Mouse (Mus musculus) left cerebral cortex, postnatal 36 days (tissue): ENCODE results near the gene Gstt1. TPM values are rescaled to one million over a fixed set of nuclear protein-coding genes. Genes with fewer than 3 reads are reported as not detected.
"Not testable (repeated sequence)": the region's sequence is repeated elsewhere in the genome, so short reads cannot be mapped to it uniquely, and the experiment has no call there.

Experiments
- DNase-seq, 2 experiments: peaks; one replicate each; pipeline ENCODE4 v3.0.0; 2021 to 2022; ENCODE audit warnings: low spot score in 2 of 2, mixed read lengths in 1 of 2
- intact Hi-C: fragments of 180-260 bp; cut with DNase I; formaldehyde crosslinking; loops from one replicate; pipeline ENCODE4 v1.15.1; 2025
- total RNA-seq, 2 experiments: library from RNA; stranded (reverse); gene quantifications; 2 replicates each; pipeline ENCODE4 v1.2.3; 2021

Gene Gstt1
- total RNA-seq = 10 to 100 TPM in 1 of 2 experiments, 1 to 10 TPM in 1; 6.2 to 11.4 TPM

- peak; percentile 17 to 24 for DNase-seq
- intact Hi-C loops = no loop called here
Observed at GRCm38 (mm10) chr10:75798176-75798696, at the start of gene Gstt1. Gene Gstt1 (minus strand): TSS chr10:75798584.

DNA sequence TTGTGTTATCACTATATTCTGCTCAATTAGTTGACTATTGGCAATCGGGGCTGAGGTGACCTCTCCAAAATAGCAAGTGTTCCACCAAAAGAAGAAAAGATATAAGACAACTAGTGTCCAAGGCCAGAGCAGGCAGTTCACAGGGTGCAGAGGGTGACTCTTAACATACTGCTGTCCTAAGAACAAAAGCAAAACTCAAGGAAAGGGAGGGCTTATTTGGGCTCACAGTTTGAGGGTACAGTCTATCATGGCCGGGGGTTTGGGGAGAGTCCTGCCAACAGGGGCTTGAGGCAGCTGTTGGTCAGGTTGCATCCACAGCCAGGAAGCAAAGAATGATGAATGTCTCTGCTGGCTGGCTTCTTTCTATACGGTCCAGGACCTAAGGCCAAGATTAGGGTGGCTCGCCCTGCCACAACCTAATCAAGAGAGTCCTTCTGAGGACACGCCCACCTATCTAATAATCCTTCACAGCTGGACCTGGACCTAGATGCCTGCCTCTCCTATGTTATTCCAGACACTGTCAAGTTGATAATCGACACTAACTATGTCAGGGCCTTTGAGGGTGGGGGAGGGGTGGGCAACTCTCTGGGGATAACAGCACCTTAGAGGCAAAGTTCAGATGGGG, 47.0 kb upstream of the Gstt1 start:
- intact Hi-C loops = no loop called here
- DNase-seq = no peak

- DNase-seq = no peak
- intact Hi-C loops = no loop called here
Observed at GRCm38 (mm10) chr10:75844800-75845199, 46.4 kb upstream of the Gstt1 start.

DNA sequence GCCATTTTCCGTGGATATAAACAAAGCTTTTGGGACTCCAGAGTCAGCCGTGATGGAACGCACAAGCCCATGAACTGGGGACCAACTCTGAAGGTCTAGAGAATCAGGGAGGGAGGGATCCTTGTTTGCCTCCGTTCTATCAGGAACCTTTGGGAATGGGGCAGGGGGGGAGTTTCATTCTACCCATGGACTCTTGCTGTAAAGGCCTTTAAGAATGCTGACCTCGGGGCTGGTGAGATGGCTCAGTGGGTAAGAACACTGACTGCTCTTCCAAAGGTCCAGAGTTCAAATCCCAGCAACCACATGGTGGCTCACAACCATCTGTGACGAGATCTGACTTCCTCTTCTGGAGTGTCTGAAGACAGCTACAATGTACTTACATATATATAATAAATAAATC, 45.5 kb upstream of the Gstt1 start:
- DNase-seq, intact Hi-C loops: not testable (repeated sequence)

DNA sequence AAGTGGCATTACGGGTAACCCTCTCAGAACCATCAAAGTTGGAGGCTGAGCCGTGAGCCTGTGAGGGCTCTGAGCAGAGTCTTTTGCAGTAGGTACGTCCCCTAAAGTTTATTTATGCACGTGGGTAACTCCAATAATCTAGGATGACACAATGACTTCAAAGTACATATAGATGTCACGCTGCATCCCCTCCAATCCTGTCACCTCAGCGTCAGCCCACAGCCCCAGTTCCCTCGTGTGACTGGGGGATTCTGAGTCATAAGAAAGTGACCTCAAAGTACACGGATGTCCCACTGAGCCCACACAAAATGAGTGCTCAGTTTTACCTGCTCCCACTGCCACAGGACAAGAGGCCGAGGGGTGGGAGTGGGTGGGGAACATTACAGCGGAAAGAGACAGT, 40.7 kb upstream of the Gstt1 start:
- no peak for DNase-seq
- intact Hi-C loops = no loop called here

DNA sequence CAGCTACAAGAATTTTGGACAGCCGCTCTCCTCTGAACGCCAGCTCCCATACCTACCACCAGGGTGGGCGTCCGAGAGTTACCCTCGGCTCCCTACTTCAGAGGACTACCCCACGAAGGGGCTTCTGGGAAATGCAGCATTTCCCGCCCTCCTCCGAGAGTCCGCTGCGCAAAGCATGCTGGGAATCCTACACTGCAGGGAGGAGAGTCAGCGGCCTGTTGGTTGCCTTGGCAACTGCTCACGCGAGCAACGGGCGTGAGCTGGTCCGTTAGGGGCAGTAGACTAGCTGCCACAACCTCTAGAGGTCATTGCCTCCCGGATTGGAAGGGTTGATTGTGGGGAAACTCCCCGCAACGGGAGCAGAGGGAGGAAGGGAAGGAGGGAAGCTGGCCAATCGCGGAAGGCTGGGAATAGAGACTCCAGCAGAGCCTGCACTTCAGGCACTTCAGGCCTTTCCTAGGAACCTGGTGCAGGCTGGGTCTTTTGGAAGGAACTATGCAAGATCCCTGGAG, 38.9 kb upstream of the Gstt1 start, which contains the start of gene Gstt2:
Gene Gstt2, minus strand, starts transcription at position 177 of the 512 bp plus-strand sequence.
- intact Hi-C loops = loop anchor here (2.0 kb wide), 1 partner anchor 73 kb away; the partner anchor contains the start of gene Cabin1
- peak; percentile 93 to 94 for DNase-seq

- intact Hi-C loops = loop anchor here (2.0 kb wide), 1 partner anchor 71 kb away; the partner anchor contains the start of gene Cabin1
- DNase-seq = no peak
Observed at GRCm38 (mm10) chr10:75835761-75836531, 37.6 kb upstream of the Gstt1 start.

DNA sequence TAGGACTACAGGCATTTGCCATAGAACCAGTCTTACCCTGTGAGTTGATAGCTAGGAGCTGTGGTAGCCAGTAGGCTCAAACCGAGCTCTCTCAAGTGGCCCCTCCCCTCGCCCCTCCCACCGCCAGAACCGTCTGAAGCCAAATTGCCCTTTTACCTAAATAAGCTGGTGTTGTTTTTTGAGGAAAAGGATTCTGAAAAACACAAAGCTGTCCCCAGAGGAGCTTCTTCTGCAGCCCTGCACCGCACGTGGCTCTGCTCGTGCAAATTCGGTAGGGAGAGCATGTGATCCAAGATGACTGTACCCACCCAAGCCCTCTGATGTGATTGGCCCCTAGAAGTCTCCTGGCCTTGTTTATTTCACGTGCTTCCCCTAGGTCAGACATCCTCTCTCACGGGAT, 36.9 kb upstream of the Gstt1 start:
- peak; percentile 23 to 37 for DNase-seq
- intact Hi-C loops = no loop called here

DNA sequence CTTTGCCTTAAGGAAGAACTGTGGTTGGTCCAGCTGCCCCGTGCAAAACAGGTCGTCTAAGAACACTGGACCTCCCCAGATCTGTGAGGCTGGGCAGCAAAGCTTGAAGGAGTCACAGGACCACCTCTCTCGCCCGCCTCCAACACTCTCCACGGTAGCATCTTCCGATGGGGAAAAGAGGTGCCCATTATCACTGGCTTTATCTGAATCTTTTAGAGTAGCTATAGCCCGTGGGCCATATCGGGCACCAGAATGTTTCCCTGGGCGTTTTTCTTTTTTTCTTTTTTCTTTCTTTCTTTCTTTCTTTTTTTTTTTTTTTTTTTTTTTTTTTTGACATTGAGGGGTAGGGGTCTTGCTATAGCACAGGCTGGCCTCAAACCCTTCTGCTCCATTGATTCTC, 36.3 kb upstream of the Gstt1 start:
- no peak for DNase-seq
- intact Hi-C loops = loop anchor here (5.0 kb wide), 1 partner anchor 92 kb away; no protein-coding TSS in a partner anchor

- peak in 1 of 2 experiments; percentile 30 for DNase-seq
- intact Hi-C loops = loop anchor here (5.0 kb wide), 1 partner anchor 92 kb away; no protein-coding TSS in a partner anchor
Observed at GRCm38 (mm10) chr10:75834250-75834649, 35.9 kb upstream of the Gstt1 start.

DNA sequence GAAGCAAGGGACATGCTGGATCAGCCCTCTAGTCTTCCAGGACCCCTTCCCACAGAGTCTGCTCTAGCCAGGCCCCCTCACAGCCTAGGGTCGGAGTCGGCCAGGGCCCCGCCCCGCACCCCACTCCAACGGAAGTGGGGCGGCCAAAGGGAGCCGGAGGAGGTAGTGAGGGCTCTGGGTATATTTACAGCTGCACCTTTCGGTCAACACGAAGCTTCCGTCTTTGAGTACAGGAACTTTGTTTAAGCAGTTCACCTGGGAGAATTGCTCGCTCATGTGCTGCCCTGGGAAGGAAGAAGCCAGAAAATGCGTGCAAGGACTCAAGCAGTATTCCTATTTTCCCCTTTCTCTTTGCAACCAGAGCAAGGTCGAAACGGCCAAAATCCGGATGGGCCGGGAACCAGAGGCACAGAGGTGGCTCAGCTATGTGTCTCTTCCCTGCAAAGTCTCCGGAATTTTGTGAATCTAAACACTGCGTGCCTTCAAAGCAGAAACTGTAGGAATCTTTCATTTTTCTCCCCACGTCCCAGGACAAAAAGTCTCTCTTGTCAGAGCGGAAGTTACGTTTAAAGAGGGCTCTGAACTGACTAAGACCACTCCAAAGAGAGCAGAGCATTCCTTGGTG, 35.2 kb upstream of the Gstt1 start:
- intact Hi-C loops = loop anchor here (5.0 kb wide), 1 partner anchor 91 kb away; no protein-coding TSS in a partner anchor

GRCm38 (mm10) chr10:75832272-75832895, 34.0 kb upstream of the Gstt1 start:
- peak; percentile 44 to 49 for DNase-seq
- intact Hi-C loops = loop anchor here (5.0 kb wide), 1 partner anchor 90 kb away; no protein-coding TSS in a partner anchor

More for the DNA sequence above, 35.2 kb upstream of the Gstt1 start:
- DNase-seq = no peak

DNA sequence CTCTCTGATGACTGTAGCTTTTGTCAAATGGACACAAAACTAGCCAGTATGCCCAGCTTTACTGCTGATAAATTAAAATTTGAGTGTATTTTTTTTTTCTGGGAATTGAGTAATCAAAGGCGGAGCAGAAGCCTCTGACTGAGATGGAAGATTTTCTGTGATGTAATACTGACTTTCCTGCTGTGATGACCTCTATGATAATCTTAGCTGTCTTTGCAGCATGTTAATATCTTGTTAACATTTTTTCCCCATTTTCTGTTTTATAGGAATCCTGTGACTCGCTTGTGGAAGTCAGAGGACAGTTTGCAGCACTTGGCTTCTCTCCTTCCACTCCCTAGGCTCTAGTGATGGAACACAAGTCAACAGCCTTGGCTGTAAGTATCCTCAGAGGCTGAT, 31.9 kb upstream of the Gstt1 start:
- intact Hi-C loops = loop anchor here (5.0 kb wide), 1 partner anchor 88 kb away; no protein-coding TSS in a partner anchor
- no peak for DNase-seq

DNA sequence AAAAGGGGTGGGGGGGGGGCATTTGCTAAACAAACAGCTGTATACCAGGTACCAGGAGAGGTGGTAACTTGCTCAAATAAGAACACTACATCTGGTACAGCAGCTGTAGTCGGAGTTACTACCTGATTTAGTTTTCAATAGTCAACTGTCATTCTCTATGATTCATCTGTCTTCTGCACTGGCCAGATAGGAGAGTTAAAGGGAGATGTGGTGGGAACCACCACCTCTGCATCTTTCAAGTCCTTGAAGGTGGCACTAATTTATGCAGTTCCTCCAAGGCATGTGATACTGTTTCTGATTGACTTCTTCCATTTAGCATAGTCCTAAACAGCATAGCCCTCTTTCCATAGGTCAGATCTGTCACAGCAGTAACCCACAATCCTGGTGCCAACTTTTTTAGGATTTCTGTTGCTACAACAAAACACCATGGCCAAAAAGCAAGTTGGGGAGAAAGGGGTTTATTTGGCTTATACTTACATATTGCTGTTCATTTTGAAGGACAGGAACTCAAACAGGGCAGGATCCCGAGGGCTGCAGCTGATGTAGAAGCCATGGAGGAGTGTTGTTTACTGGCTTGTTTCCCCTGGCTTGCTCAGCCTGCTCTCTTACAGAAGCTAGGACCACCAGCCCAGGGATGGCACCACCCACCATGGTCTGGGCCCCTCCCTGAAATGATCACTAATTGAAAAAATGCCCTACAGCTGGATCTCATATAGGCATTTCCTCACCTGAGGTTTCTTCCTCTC, 31.3 kb upstream of the Gstt1 start:
- no peak for DNase-seq
- intact Hi-C loops = loop anchor here (5.0 kb wide), 1 partner anchor 87 kb away; no protein-coding TSS in a partner anchor

DNA sequence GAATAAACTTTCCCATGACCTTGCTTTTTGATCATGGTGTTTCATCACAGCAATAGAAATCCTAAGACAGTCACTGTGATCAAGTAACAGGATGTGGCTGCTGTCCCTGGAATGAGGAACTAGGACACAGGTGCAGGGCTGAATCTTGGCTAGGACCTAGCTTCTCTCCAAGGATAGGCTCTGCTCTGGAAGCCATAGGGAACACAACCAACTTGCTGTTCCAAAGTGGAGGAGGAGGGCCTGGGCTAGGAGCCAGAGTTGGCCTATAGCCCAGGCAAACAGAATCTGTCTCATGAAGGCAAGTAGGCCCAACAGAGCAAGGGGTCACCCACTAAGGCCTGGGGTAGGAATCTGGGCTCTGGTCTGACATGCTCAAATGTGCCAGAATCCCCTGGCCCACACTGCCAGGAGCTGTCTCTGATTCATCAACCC, 30.1 kb upstream of the Gstt1 start:
- DNase-seq = peak; percentile 26 to 51
- intact Hi-C loops = no loop called here

GRCm38 (mm10) chr10:75827668-75828360, 29.4 kb upstream of the Gstt1 start:
- intact Hi-C loops = no loop called here
- no peak for DNase-seq

GRCm38 (mm10) chr10:75824530-75824929, 26.1 kb upstream of the Gstt1 start:
- no peak for DNase-seq
- intact Hi-C loops = no loop called here

DNA sequence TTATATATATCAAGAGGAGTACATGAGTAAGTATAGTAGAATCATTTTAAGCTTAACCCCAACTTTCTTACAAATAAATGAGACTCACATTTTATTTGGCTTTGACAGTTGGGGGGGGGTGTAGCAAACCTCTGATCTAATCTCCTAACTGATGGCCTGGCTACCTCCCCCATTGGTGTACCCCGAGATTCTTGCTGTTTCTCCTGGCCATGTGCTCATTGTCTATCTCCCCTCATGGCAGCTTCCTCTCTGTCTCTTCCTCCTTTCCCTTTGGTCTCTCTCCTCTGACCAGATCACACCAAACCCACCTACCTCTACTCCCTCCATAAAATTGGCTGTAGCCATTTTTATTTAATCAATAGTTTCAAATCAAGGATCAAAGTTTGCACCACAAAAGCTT, 25.4 kb upstream of the Gstt1 start:
- no peak for DNase-seq
- intact Hi-C loops = no loop called here
